Mouse (Mus musculus) fat pad, adult 2 months (tissue): ENCODE data around the gene Strap.
A peak's percentile ranks its signal among the peaks of the same experiment; 100 is the strongest.

Source experiments
- DNase-seq: peaks from one replicate; pipeline ENCODE4 v3.0.0-alpha.2; 2011; ENCODE audit warnings: low read depth, low spot score; ENCODE audit errors: extremely low read depth

Strap gene

DNA sequence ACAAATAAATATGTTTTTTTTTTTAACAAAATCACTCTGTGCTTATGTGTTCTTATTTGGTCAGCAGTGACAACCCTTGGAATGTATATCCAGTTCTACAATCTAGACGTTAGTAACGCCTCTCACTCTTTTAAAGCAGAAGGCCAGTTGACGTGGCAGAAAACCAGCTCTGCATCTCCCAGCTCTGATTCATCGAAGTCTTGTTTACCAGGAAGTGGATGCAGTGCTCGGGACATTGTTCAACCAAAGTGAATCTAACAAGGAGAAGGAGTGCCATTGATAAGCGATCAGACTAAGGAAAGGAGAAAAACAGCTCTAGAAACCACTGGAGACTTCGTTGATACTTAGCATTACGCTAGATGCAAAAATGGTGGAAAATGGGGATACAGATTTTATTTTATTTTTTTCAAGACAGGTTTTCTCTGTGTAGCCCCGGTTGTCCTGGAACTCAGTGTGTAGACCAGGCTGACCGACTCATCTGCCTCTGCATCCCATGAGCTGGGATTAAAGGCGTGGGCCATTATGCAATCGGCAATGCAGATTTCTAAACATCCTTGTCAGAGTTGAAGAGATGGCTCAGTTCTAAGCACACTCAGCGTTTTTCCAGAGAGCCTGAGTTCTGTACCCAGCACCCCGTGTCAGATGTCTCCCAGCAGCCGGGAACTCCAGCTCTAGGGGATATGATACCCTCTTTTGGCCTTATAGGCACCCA, 12.5 kb upstream of the Strap start:
- DNase-seq = no peak

DNA sequence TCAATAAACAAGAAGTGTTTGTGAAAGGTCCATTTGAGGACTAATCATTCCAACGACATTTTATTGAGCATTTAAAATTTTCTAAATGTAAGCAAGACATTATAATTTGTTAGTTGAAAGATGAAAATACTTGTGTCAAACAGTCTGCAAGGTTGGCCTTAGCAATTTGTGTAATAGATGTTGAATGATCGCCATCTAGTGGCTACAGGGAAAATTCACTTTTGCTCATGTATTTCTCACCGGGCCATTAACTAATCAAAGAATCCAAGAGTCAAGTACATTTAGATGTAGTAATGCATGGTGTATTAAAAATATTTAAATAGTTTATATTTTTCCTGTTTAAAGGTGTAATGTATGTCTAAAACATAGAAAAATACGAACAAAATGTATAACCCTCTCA, 11.0 kb upstream of the Strap start:
- DNase-seq = no peak

DNA sequence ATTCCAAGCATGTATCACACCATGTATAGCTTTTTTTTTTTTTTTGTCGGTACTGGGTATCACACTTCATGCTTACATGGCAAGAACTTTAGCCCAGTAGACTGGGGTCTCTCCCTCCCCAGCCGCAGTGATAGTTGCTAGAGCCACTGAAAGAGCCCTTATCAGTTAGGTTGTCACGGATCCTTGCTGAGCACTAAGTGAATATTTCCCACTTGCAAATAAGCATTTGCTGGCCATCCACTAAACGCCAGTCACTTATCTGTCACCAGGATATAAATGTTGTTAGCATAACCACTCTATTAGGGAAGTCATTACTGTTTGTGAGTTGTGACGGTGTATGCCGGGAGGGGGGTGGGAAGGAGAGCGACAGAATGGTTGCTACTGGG, 425 bp upstream of the Strap start:
- DNase-seq = no peak

DNA sequence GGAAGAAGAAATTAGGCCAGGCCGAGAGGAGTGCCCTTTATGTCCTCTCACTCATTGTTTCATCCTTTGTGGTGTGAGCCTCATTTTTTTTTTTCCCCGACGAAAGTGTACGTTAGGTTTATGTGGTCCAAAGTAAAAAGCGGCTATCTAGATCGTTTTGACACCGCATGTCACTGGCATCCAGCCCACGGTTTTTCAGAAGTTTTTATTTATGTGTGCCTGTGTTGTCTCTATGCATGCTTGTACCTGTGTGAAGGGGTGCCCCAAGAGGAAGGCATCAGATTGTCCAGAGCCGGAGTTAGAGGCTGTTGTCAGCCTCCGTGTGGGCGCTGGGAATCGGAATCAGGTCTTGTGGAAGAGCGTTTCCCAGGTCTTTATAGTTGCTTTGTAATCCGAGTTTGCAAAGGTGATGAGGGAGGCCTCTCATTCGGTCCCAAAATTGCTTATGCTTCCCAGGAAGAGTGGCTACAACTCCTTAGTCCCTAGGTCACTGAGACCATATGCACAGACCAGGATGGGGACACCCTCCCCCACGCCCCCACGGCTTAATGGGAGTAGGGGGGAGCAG, 877 bp downstream of the Strap start:
- DNase-seq = no peak

DNA sequence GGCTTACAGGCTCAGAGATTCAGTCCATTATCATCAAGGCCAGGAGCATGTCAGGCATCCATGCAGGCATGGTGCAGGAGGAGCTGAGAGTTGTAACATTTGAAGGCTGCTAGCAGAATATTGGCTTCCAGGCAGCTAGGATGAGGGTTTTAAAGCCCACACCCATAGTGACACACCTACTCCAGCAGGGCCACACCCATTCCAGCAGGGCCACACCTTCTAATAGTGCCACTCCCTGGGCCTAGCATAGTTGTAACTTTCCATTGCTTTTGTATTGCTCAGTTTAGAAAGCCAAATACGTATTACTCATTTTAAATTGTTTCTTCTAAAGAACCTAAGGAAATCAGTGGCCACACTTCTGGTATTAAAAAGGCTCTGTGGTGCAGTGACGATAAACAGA, 6.1 kb downstream of the Strap start:
- DNase-seq = no peak

DNA sequence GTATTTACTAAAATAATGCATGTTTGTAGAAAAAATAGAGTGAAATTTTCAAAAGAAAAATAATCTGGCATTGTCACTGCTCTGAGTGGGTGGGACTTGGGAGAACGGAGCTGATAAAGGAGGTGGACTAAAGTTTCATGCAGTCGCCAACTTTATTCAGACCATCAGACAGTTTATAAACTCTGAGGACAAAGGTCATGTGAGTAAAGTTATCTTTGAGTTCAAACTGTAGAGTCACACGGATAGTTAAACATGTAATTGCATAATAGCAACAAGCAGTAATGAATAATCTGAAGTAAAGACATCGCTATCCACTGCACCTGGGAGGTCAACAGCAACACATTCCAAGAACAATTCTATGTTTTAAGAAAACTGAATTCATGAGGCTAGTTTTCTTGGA, 9.8 kb downstream of the Strap start:
- DNase-seq = no peak

DNA sequence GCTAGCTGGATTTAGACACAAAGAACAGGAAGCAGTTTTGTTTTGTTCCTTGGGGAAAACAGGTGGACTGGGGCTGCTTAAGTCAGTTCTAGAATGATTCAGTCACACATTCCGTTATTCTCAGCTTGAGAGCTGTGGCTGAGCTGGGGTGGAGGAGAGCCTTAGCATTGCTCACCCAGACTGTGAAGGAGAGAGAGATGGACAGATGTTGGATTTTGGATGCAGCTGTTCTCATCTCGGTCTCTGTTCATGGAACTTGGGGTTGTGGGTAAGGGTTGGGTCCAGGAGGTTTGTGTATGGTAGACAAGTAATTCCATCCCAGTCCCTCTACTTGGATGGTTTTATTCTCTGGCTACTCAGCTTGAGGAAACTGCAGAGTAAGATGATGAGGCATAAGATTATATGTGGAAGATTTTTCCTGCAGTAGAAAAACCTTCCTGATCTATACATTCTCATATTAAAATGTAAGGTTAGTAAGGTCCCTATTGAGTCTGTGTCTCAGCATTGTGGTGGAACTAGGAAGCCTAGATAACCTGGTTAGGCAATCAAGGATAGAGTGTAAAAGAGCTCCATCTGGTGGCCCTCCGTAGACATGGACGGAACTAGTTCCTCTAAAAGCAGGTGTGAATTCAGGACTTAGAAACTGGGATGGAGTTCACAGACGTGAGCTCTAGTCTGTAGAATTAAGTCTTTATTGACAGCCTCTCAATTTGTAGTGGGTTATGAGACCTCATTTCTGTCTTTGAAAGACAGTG, 12.5 kb downstream of the Strap start:
- DNase-seq = no peak

DNA sequence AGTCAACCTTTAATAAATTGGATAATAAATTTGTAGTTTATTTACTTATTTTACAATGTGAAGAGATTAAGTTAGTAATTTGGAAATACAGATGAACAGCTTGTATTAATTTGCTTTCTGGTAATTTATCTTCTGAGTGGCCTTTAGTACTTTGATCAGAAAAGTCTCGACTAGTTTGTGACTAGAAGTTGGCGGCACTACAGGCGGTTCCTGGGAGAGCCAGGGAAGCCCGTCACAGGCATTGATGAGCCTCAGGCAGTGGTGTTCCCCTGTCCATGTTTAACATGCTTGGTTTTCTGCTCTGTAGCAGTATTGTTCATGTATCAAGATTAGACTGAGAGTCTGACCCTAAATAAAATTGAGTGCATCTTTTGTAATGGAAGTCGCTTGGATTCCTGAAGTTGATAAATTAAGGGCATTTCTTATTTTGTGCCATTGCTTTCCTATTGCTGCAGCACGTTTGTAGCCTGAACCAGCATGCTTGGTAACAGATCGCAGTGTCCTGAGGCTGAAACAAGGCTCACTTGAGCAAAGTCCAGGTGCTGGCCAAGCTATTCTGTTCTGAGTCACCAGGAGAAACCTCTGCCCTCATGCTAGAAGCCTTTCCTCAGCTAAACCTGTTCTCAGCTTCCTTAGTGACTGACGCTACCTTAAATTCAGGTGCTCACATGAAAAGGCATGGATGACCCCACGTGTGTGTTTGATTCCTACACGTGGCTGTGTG, 16.8 kb downstream of the Strap start:
- DNase-seq = peak; percentile 76

DNA sequence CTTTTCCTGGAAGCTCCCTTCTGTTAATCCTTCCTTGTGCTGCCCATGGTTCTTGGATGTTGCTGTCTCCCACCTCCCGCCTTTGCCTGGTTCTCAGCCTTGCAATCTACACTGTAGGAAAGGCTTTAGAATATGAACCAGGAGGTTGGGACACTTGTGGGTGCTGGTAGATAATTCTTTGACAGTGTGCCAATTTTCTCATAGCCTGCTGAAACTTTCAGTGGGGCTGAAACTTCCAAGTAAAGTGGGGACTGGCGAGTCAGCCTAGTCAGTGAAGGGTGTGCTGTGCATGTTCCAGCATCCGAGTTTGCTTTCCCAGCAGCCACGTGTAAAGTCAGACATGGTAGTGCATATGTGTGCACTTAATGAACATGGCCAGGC, 17.4 kb downstream of the Strap start:
- no peak for DNase-seq

DNA sequence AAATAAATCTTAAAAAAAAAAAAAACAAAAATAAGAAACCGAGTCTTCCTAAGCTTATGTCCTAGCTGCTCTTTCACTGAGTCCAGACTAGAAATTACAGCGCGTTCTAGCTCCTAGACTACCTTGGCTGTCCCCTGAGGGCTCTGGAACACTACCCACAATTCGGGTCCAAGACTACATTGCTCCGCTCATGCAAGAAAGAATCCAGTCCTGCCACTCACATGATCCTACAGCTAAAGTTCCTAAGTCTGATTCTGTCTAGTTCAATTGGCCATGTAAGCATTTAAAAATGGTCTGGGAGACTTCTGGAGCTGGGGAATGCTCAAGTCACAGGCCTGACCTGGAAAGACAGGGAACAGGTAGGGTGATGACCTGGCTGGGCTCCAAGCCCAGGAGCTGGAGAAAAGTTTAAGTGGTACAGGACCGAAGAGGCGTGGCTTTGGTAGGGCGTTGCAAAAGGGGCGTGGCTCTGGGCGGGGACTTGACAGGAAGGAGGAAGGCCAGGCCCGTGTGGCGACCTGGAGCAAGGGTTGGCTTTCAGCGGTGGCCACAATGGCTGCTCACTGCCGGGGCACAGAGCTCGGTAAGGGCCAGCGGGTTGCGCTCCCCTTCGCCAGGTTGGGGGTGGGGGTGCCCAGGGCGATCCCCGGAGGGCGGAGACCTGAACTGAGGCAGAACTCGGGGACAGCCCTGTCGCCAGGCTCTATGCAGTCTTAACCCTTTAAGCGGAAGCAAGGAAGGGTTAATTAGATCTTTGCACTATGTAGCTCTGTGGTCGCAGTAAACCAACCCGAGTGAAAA, 19.4 kb downstream of the Strap start, which contains the start of gene Dera:
TSS of gene Dera (plus strand) at position 491 of the 801 bp plus-strand sequence.
- DNase-seq = peak; percentile 85

DNA sequence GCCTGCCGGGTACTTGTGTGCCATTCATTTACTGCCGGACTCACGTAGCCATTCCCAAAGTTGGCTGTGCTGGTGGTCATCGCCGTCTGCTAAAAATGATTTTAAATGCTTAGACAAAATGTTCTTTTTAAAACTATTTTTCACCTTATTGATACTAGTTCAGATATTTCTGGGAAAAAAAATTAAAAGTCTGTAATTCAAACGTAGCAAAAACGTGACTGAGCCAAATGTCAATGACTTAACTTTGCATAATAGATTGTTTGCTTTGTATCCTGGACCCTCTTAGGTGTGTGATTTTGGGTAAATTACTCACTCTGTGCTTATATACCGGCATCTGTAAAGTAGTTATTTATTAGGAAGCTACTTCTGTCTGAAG, 20.0 kb downstream of the Strap start:
- DNase-seq = no peak

DNA sequence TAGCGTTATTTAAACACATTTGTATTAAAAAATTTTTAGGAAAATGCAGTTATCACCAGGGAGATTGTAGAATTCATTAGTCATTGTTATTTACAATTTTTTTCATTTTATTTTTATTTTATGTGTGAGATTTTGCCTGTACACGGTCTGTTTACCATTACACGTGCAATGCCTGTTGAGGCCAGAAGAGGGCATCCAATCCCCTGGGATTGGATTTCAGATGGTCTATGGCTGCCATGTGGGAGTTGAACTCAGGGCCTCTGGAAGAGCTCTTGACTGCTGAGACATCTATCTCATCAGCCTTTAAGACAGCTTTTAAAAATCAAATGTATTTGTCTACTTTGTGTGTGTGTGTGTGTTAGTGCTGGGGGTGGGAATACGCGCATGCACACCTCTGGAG, 21.4 kb downstream of the Strap start:
- no peak for DNase-seq

DNA sequence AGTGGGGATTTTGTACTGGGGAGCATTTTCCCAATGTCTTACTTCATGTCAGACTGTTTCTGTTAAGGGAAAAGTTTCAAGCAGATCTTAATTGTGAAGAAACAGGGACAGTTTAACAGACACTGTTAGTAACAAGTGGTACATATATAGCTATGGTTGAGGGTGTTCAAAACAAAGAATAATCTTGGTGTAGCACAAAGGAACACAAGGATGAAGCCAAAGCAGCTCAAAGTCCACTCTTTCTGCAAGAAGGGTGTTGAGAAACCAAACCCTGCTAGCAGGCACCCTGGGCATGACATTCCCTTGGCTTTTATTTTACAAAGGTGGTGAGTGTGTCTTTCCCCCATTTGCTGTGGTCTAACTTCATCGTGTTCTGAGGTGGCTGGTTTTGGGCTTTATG, 23.0 kb downstream of the Strap start:
- no peak for DNase-seq

DNA sequence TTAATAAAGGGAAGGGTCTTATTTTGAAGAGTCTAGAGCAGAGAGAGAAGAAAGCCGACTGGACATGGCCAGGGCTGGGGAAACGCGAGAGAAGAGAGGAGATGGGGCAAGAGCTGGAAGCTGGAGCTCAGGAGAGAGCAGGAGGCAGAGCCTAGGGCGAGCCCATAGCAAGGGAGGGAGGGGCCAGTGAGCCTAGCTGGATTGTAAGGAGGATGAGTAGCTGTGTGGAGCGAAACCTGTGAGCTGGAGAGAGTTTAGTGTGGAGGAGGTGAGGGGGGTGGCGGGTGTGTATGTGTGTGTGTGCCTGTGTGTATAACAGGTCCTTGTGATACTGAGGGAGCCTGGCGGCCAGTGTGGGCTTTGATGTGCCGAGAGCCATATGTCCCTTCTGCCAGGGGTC, 24.8 kb downstream of the Strap start:
- DNase-seq = no peak

DNA sequence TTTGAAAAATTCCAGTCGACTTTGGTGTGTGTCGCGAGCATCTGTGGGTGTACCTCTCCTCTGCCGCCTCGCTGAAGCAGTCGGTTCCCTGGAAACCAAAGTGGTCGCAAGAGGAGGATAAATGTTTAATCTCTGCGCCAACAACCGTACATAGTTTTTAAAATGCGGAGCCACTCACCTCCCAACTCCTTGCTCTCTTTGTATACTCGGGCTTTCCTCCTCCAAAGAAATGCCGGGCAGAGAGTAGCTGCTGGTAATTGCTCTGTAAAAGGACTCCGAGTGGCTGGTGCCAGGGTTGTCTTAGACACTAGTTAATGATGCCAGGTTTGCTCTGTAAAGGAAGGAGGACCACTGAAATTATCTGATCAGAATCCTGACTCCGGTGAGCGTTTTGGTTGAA, 26.1 kb downstream of the Strap start:
- no peak for DNase-seq

DNA sequence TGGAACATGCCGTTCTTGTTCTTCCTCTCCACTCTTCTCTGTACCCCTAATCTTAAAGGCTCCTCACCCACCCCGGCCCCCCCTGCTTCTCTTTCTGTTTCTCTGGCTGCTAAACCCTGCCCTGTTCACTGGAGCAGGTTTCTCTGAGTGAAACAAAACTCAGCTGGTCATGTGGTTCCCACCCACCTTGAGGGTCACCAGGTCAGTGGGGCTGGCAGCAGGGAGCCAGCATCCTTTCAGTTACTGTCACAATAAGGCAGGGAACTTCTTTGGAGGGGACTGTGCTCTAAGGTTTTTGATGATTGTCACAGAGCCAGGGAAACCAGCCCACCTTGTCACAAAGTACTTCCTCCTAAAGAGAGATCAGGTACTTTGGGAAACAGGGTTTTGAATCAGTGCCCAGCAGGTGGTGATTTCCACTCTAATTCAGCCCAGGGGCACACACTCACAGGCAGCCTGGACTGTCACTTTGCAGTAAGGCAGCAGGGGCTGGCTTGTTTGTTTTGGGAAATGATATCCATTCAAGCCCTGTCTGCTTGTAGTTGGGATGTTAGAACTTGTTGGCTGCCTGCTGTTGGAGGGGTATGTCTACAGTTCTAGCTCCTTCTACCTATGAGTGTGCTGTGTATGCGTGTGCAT, 29.8 kb downstream of the Strap start:
- no peak for DNase-seq

DNA sequence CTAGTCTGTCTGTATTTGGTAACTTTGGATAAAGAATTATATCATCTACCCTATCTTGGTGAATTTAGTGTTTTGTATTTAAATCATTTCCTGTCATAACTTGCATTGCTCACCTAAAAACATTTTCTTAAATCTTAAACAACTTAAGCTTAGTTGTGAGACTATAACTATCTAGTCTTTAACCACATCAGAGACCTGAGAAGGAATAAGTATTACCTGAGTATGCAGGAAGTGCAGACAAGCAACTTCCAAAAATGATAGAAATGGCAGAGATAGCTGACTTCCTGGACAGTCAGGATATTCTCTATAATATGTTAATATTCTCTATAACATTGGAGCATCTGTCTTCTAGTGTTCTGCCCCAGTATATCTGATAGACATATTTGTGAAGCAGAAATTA, 31.3 kb downstream of the Strap start:
- DNase-seq = no peak

DNA sequence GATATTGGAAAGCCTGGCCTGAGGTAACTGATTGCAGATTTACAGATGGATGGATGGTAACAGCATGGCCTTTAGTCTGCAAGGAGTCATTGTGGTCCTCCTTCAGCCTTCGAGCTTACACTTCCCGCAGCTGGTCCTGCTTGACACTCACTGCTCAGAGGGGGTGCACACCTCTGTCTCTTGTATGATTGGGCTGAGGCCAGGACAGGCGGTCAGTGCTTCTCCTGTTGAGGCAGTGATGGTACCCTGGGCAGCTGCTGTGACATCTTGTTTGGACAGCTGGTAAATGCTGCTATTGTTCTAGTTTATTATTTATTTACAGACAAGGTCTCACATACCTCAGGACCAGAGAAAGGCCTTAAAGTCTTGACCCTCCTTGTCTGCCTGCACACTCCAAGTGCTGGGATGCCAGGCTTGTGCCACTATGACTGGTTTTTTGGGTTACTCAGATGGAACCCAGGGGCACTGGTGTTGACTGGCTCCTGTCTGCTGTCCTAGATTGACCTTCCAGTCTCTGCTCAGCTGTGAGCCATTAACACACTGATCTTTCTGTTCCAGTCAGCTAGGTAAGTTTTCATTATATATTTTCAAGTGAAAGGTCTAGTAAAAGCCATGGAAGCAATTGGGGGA, 36.9 kb downstream of the Strap start:
- no peak for DNase-seq

DNA sequence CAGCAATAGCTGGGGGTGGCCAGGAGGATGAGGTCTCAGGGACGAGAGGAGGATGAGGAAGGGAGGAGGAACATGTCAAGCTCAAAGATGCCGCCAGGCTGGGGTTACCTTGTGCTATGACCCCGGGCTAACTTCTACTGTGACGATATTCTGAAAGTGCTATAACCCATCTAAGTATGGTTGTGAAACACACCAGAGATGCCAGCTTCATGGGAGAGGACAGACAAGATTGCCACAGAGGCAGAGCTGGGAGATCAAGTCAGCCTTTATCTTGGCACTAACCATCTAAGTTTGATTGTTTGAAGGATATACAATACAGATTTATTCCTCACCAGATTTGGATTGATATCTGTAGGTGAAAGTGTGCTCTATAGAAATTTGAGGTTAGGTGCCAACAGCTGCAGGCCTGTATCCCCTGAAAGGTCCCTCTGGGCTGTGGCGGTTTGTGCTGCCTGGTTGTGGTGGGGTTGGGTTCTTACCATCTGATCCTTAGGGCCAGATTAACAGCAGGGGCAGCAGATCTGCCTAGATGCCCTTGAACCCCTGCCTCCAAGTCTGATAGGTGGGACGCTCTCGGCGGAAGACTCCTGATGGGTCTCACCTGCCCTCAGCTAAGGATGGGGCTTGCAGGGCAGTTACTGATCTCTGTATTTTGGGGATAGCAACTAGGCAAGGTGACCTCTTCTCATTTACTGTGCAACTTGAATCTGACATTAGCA, 38.2 kb downstream of the Strap start:
- DNase-seq = peak; percentile 69
